Mouse (Mus musculus): ENCODE measurements around the gene Phkg2. TPM values are rescaled to one million over a fixed set of nuclear protein-coding genes. Genes with fewer than 3 reads are reported as not detected.
"Not testable (repeated sequence)": the region's sequence is repeated elsewhere in the genome, so short reads cannot be mapped to it uniquely, and the experiment has no call there.

Phkg2 gene
- total and polyA plus RNA-seq, 3 experiments = 13.9 to 30.1 (median 17.5) TPM

DNA sequence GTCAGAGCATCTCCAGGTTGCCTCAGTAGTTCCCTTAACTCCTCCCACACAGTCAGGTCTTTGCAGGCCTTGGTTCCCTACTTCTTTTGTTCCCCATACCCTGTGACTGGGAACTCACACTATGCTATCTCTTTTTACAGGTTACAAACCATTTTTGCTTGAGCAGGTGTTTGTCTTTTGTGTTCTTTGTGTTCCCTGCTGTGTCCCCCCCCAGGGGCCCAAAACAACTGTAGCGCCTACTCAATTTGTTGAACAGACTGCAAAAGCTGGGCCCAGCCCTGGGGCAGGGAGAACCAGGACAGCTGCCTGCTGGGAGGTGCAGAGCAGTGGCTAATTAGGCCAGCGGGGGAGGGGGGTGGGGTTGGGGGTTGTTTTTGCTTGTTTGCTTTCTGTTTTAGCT, 44.8 kb downstream of the Phkg2 start:
- Histone ChIP-seq H3K36me3 (ENCODE audit: control insufficient read depth, insufficient read depth, low read length) (no peaks in the 10 kb centered on the region), H3K4me1 (ENCODE audit: control insufficient read depth, insufficient read depth, low read length) (peaks cover 5% of the 10 kb centered on the region), H3K4me3 (no peak overlapping the region), H3K79me2 (replicated peaks; ENCODE audit: control insufficient read depth, insufficient read depth, low read length) (no peaks in the 10 kb centered on the region), H3K9ac (ENCODE audit: low read depth, low read length) (no peak overlapping the region), H3K27me3 (ENCODE audit: control insufficient read depth, insufficient read depth, low read length) (no peaks in the 10 kb centered on the region), H3K27ac (no peak overlapping the region)
- WGBS = 79% methylated on average over 2 of the region's 2 CpGs
- TF ChIP-seq EP300 (IDR thresholded peaks at IDR 0.05; ENCODE audit: insufficient read depth, low read depth, low read length) (no peak), POLR2A (IDR thresholded peaks at IDR 0.05; ENCODE audit: insufficient read depth, low read depth, low read length) (no peak), CTCF (IDR thresholded peaks at IDR 0.05) (no peak)
- intact Hi-C loops (cut with DNase I) = loop anchor here (5.0 kb wide), 1 partner anchor 259 kb away; the partner anchor contains the start of genes Zfp646 and Zfp668
- DNase-seq = no peak

DNA sequence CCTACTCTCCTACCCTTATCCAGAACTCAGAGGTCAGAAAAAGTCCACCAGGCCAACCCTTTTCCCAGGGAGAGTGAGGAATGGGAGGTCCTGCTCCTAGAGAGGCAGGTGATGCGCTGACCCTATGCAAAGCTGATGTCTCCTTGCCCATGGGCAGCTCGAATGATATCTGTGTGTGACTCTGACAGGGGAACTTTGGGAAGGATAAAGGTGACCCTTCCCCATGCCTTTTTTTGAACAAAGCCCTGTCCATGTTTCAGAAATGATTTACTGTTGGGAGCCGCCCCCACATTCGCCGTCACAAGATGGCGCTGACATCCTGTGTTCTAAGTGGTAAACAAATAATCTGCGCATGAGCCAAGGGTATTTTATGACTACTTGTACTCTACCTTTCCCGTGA, 45.3 kb downstream of the Phkg2 start:
- not testable (repeated sequence) for H3K9ac ChIP-seq (ENCODE audit: low read depth, low read length); H3K27ac ChIP-seq; H3K4me1 ChIP-seq (ENCODE audit: control insufficient read depth, insufficient read depth, low read length); H3K36me3 ChIP-seq (ENCODE audit: control insufficient read depth, insufficient read depth, low read length); H3K27me3 ChIP-seq (ENCODE audit: control insufficient read depth, insufficient read depth, low read length); H3K79me2 ChIP-seq (replicated peaks; ENCODE audit: control insufficient read depth, insufficient read depth, low read length); DNase-seq; H3K4me3 ChIP-seq
- 91% methylated on average over 7 of the region's 8 CpGs for WGBS
- intact Hi-C loops (cut with DNase I) = loop anchor here (5.0 kb wide), 1 partner anchor 259 kb away; the partner anchor contains the start of genes Zfp646 and Zfp668

DNA sequence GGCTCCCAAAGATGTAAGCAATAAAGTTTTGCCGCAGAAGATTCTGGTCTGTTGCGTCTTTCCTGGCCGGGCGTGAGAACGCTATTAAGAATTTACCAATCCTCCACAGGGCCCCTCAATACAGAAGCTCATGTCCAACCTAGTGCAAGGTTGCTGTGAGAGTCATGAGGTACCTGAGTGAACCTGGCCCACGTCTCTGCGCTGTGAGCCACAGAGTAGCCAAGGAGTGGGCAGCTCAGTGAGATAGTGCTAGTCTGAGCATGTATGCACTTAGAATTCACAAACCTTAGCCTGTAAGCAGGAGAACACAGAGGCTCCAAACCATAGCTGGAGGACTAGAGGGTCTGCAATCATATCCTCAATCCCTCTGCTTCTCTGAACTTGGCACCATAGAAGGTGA, 52.9 kb downstream of the Phkg2 start:
- Histone ChIP-seq H3K27ac (no peak overlapping the region), H3K9ac (ENCODE audit: low read depth, low read length) (no peak overlapping the region), H3K27me3 (ENCODE audit: control insufficient read depth, insufficient read depth, low read length) (no peaks in the 10 kb centered on the region), H3K4me3 (no peak overlapping the region), H3K4me1 (ENCODE audit: control insufficient read depth, insufficient read depth, low read length) (no peaks in the 10 kb centered on the region), H3K36me3 (ENCODE audit: control insufficient read depth, insufficient read depth, low read length) (no peaks in the 10 kb centered on the region), H3K79me2 (replicated peaks; ENCODE audit: control insufficient read depth, insufficient read depth, low read length) (no peaks in the 10 kb centered on the region)
- TF ChIP-seq CTCF (IDR thresholded peaks at IDR 0.05) (no peak), POLR2A (IDR thresholded peaks at IDR 0.05; ENCODE audit: insufficient read depth, low read depth, low read length) (no peak), EP300 (IDR thresholded peaks at IDR 0.05; ENCODE audit: insufficient read depth, low read depth, low read length) (no peak)
- DNase-seq = no peak
- WGBS = 97% methylated on average over 7 of the region's 7 CpGs
- intact Hi-C loops (cut with DNase I) = no loop called here

DNA sequence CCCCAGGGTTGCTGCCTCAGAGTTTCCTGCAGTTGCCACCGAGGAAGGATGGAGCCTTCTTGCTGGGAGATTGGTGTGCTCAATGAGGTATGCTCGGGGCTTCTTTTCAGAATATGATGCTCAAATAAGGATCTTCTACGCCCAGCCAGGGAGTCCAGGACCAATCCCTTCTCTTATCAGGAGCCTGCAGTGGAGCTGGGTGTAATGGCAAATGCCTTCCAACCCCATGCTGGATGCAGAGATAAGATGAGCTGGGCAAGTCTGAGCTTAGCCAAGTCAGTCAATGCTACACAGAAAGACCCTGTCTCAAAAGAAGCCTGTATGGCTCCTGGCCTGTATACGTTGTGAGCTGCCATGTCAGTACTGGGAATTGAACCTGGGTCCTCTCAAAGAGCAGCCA, 53.3 kb downstream of the Phkg2 start:
- DNase-seq = no peak
- WGBS = 83% methylated on average over 4 of the region's 4 CpGs
- intact Hi-C loops (cut with DNase I) = no loop called here
- no peak overlapping the region for H3K9ac ChIP-seq (ENCODE audit: low read depth, low read length)
- no peak overlapping the region for H3K27ac ChIP-seq
- H3K4me1 ChIP-seq (ENCODE audit: control insufficient read depth, insufficient read depth, low read length) = no peaks in the 10 kb centered on the region
- H3K27me3 ChIP-seq (ENCODE audit: control insufficient read depth, insufficient read depth, low read length) = no peaks in the 10 kb centered on the region
- TF ChIP-seq POLR2A (IDR thresholded peaks at IDR 0.05; ENCODE audit: insufficient read depth, low read depth, low read length) = no peak
- TF ChIP-seq EP300 (IDR thresholded peaks at IDR 0.05; ENCODE audit: insufficient read depth, low read depth, low read length) = no peak
- no peaks in the 10 kb centered on the region for H3K36me3 ChIP-seq (ENCODE audit: control insufficient read depth, insufficient read depth, low read length)
- H3K79me2 ChIP-seq (replicated peaks; ENCODE audit: control insufficient read depth, insufficient read depth, low read length) = no peaks in the 10 kb centered on the region
- no peak overlapping the region for H3K4me3 ChIP-seq

DNA sequence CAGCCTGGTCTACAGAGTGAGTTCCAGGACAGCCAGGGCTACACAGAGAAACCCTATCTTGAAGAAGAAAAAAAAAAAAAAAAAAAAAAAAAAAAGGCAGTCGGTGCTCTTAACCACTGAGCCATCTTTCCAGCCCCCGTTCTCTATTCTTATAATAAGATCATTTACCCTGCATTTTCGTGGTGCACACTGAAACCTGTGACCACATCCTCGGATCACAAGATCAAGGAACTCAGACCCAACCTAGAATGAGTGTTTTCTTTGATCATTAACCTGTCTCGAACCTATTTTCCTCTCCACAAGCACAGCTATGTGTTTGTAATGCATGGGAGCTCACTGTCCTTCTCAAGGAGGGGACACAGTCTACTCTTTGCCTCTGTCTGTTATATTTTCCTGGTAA, 55.5 kb downstream of the Phkg2 start:
- Histone ChIP-seq H3K4me1 (ENCODE audit: control insufficient read depth, insufficient read depth, low read length) (no peaks in the 10 kb centered on the region), H3K27ac (no peak overlapping the region), H3K27me3 (ENCODE audit: control insufficient read depth, insufficient read depth, low read length) (no peaks in the 10 kb centered on the region), H3K36me3 (ENCODE audit: control insufficient read depth, insufficient read depth, low read length) (no peaks in the 10 kb centered on the region), H3K79me2 (replicated peaks; ENCODE audit: control insufficient read depth, insufficient read depth, low read length) (no peaks in the 10 kb centered on the region), H3K4me3 (no peak overlapping the region), H3K9ac (ENCODE audit: low read depth, low read length) (no peak overlapping the region)
- WGBS = 70% methylated on average over 5 of the region's 5 CpGs
- no peak for TF ChIP-seq POLR2A (IDR thresholded peaks at IDR 0.05; ENCODE audit: insufficient read depth, low read depth, low read length)
- TF ChIP-seq CTCF (IDR thresholded peaks at IDR 0.05) = no peak
- no peak for TF ChIP-seq EP300 (IDR thresholded peaks at IDR 0.05; ENCODE audit: insufficient read depth, low read depth, low read length)
- intact Hi-C loops (cut with DNase I) = no loop called here
- no peak for DNase-seq

DNA sequence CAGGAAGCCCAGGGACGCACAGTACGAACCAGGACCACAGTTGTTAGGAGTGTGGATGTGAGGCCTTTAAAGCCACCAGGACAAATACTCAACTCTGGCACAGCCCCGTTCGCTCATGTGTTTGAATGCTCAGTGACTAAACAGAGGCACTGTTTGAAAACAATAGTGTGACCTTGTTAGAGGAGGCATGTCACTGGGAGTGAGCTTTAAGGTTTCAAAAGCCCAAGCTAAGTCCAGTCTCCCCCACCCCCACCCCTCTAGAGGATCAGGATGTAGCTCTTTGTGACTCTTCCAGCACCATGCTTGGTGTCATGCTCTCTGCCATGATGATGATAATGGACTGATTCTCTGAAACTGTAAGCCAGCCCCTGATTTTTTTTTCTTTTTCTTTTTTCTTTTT, 58.3 kb downstream of the Phkg2 start:
- no peak overlapping the region for H3K9ac ChIP-seq (ENCODE audit: low read depth, low read length)
- H3K79me2 ChIP-seq (replicated peaks; ENCODE audit: control insufficient read depth, insufficient read depth, low read length) = no peaks in the 10 kb centered on the region
- no peak overlapping the region for H3K27ac ChIP-seq
- no peak overlapping the region for H3K4me3 ChIP-seq
- no peaks in the 10 kb centered on the region for H3K36me3 ChIP-seq (ENCODE audit: control insufficient read depth, insufficient read depth, low read length)
- TF ChIP-seq POLR2A (IDR thresholded peaks at IDR 0.05; ENCODE audit: insufficient read depth, low read depth, low read length) (no peak), EP300 (IDR thresholded peaks at IDR 0.05; ENCODE audit: insufficient read depth, low read depth, low read length) (no peak), CTCF (IDR thresholded peaks at IDR 0.05) (no peak)
- intact Hi-C loops (cut with DNase I) = no loop called here
- 75% methylated on average over 4 of the region's 4 CpGs for WGBS
- H3K4me1 ChIP-seq (ENCODE audit: control insufficient read depth, insufficient read depth, low read length) = no peaks in the 10 kb centered on the region
- no peak for DNase-seq
- H3K27me3 ChIP-seq (ENCODE audit: control insufficient read depth, insufficient read depth, low read length) = no peaks in the 10 kb centered on the region

Other genes starting within 250 kb of the Phkg2 start
- gene Zfp768, start 227.8 kb upstream of the Phkg2 start, total RNA-seq (2021) = 10 to 100 TPM; 36.5 to 37.2 TPM
- gene Zfp768, start 227.8 kb upstream of the Phkg2 start, polyA plus RNA-seq (2012; rRNA removed) = 30.8 and 31.6 TPM in 2 replicates
- gene Zfp747, start 197.3 kb upstream of the Phkg2 start, total RNA-seq (2021) = 1 to 10 TPM; 4.3 to 5.3 TPM
- 2.9 and 3.9 TPM in 2 replicates for gene Zfp747, start 197.3 kb upstream of the Phkg2 start, polyA plus RNA-seq (2012; rRNA removed)
- gene 9130019O22Rik, start 186.2 kb upstream of the Phkg2 start, total RNA-seq (2021) = 1 to 10 TPM; 2.3 to 2.4 TPM
- gene 9130019O22Rik, start 186.2 kb upstream of the Phkg2 start, polyA plus RNA-seq (2012; rRNA removed) = 1.7 and 2.4 TPM in 2 replicates
- 1 to 10 TPM; 3.1 to 4.0 TPM for gene E430018J23Rik, start 179.7 kb upstream of the Phkg2 start, total RNA-seq (2021)
- gene E430018J23Rik, start 179.7 kb upstream of the Phkg2 start, polyA plus RNA-seq (2012; rRNA removed) = 3.1 and 3.5 TPM in 2 replicates
- 1 to 10 TPM; 3.2 TPM for gene Zfp764, start 166.5 kb upstream of the Phkg2 start, total RNA-seq (2021)
- 2.6 and 3.5 TPM in 2 replicates for gene Zfp764, start 166.5 kb upstream of the Phkg2 start, polyA plus RNA-seq (2012; rRNA removed)
- 1 to 10 TPM; 3.3 to 3.8 TPM for gene Zfp688, start 151.3 kb upstream of the Phkg2 start, total RNA-seq (2021)
- 4.9 and 8.1 TPM in 2 replicates for gene Zfp688, start 151.3 kb upstream of the Phkg2 start, polyA plus RNA-seq (2012; rRNA removed)
- gene Zfp689, start 124.2 kb upstream of the Phkg2 start, total RNA-seq (2021) = 1 to 10 TPM in 1 of 2 experiments, under 1 TPM in 1; 0.93 to 1.5 TPM
- 1.8 and 2.0 TPM in 2 replicates for gene Zfp689, start 124.2 kb upstream of the Phkg2 start, polyA plus RNA-seq (2012; rRNA removed)
- 10 to 100 TPM; 23.1 to 28.0 TPM for gene Prr14, start 113.7 kb upstream of the Phkg2 start, total RNA-seq (2021)
- 45.6 and 61.6 TPM in 2 replicates for gene Prr14, start 113.7 kb upstream of the Phkg2 start, polyA plus RNA-seq (2012; rRNA removed)
- 10 to 100 TPM; 31.2 to 33.9 TPM for gene Fbrs, start 94.1 kb upstream of the Phkg2 start, total RNA-seq (2021)
- gene Fbrs, start 94.1 kb upstream of the Phkg2 start, polyA plus RNA-seq (2012; rRNA removed) = 13.4 and 16.4 TPM in 2 replicates
- gene Srcap, start 61.4 kb upstream of the Phkg2 start, total RNA-seq (2021) = 10 to 100 TPM; 53.1 to 55.8 TPM
- 15.3 and 16.7 TPM in 2 replicates for gene Srcap, start 61.4 kb upstream of the Phkg2 start, polyA plus RNA-seq (2012; rRNA removed)
- 1 to 10 TPM; 7.8 to 8.2 TPM for gene Gm42715, start 53.8 kb upstream of the Phkg2 start, total RNA-seq (2021)
- gene Gm42715, start 53.8 kb upstream of the Phkg2 start, polyA plus RNA-seq (2012; rRNA removed) = 7.9 and 9.3 TPM in 2 replicates
- not detected for gene Tmem265, start 11.9 kb upstream of the Phkg2 start, total RNA-seq (2021)
- gene Tmem265, start 11.9 kb upstream of the Phkg2 start, polyA plus RNA-seq (2012; rRNA removed) = not detected in 2 replicates
- 10 to 100 TPM; 10.4 to 11.7 TPM for gene Ccdc189, start 15.3 kb downstream of the Phkg2 start, total RNA-seq (2021)
- 10.6 and 11.4 TPM in 2 replicates for gene Ccdc189, start 15.3 kb downstream of the Phkg2 start, polyA plus RNA-seq (2012; rRNA removed)
- gene Rnf40, start 15.4 kb downstream of the Phkg2 start, total RNA-seq (2021) = 10 to 100 TPM; 41.0 to 44.8 TPM
- gene Rnf40, start 15.4 kb downstream of the Phkg2 start, polyA plus RNA-seq (2012; rRNA removed) = 18.2 and 27.3 TPM in 2 replicates
- gene Zfp629, start 42.5 kb downstream of the Phkg2 start, total RNA-seq (2021) = 10 to 100 TPM; 17.7 to 24.9 TPM
- 12.5 and 20.9 TPM in 2 replicates for gene Zfp629, start 42.5 kb downstream of the Phkg2 start, polyA plus RNA-seq (2012; rRNA removed)
- gene Bcl7c, start 135.6 kb downstream of the Phkg2 start, total RNA-seq (2021) = 10 to 100 TPM; 34.1 to 34.5 TPM
- gene Bcl7c, start 135.6 kb downstream of the Phkg2 start, polyA plus RNA-seq (2012; rRNA removed) = 13.5 and 13.6 TPM in 2 replicates
- gene Ctf1, start 139.4 kb downstream of the Phkg2 start, total RNA-seq (2021) = 1 to 10 TPM; 6.6 to 8.7 TPM
- 15.3 and 24.5 TPM in 2 replicates for gene Ctf1, start 139.4 kb downstream of the Phkg2 start, polyA plus RNA-seq (2012; rRNA removed)
- gene Ctf2, start 158.8 kb downstream of the Phkg2 start, total RNA-seq (2021) = not detected
- gene Ctf2, start 158.8 kb downstream of the Phkg2 start, polyA plus RNA-seq (2012; rRNA removed) = not detected in 2 replicates
- gene Fbxl19, start 171.2 kb downstream of the Phkg2 start, total RNA-seq (2021) = 1 to 10 TPM; 3.3 to 3.4 TPM
- gene Fbxl19, start 171.2 kb downstream of the Phkg2 start, polyA plus RNA-seq (2012; rRNA removed) = 4.1 and 4.8 TPM in 2 replicates
- 10 to 100 TPM; 21.9 to 23.5 TPM for gene Orai3, start 196.5 kb downstream of the Phkg2 start, total RNA-seq (2021)
- gene Orai3, start 196.5 kb downstream of the Phkg2 start, polyA plus RNA-seq (2012; rRNA removed) = 27.5 and 31.7 TPM in 2 replicates
- 10 to 100 TPM; 16.3 to 18.5 TPM for gene Setd1a, start 203.3 kb downstream of the Phkg2 start, total RNA-seq (2021)
- 7.1 and 8.6 TPM in 2 replicates for gene Setd1a, start 203.3 kb downstream of the Phkg2 start, polyA plus RNA-seq (2012; rRNA removed)
- 1 to 10 TPM; 1.6 to 2.6 TPM for gene Gm49388, start 212.3 kb downstream of the Phkg2 start, total RNA-seq (2021)
- not detected in 2 replicates for gene Gm49388, start 212.3 kb downstream of the Phkg2 start, polyA plus RNA-seq (2012; rRNA removed)
- 10 to 100 TPM in 1 of 2 experiments, 1 to 10 TPM in 1; 9.8 to 12.9 TPM for gene Hsd3b7, start 227.3 kb downstream of the Phkg2 start, total RNA-seq (2021)
- 37.0 and 45.0 TPM in 2 replicates for gene Hsd3b7, start 227.3 kb downstream of the Phkg2 start, polyA plus RNA-seq (2012; rRNA removed)